Mouse (Mus musculus): ENCODE data around the gene Tbk1. TPM values are rescaled to one million over a fixed set of nuclear protein-coding genes. Genes with fewer than 3 reads are reported as not detected.
A peak's percentile ranks its signal among the peaks of the same experiment; 100 is the strongest.

The Tbk1 gene
- polyA plus RNA-seq, 1 experiment = 0.18 TPM

- Histone ChIP-seq H3K4me3 (replicated peaks) (peak overlapping the region; percentile 22), H3K27me3 (ENCODE audit: control insufficient read depth) (no peaks in the 10 kb centered on the region), H3K36me3 (ENCODE audit: control insufficient read depth) (no peaks in the 10 kb centered on the region; the same call in 1 of the 2 replicates), H3K4me1 (ENCODE audit: control insufficient read depth) (peaks cover 40% of the 10 kb centered on the region), H3K9me3 (ENCODE audit: control insufficient read depth, low read length) (no peaks in the 10 kb centered on the region)
- TF ChIP-seq GATA1 (IDR thresholded peaks at IDR 0.05; ENCODE audit: low read length) (no peak), TAL1 (IDR thresholded peaks at IDR 0.05; ENCODE audit: low read length) (no peak)
Observed at GRCm38 (mm10) chr10:121509751-121510643, 76.6 kb downstream of the Tbk1 start.

GRCm38 (mm10) chr10:121507755-121508544 lies 78.6 kb downstream of the Tbk1 start:
- no peak for TF ChIP-seq TAL1 (IDR thresholded peaks at IDR 0.05; ENCODE audit: low read length)
- no peak for TF ChIP-seq GATA1 (IDR thresholded peaks at IDR 0.05; ENCODE audit: low read length)
- H3K4me3 ChIP-seq (replicated peaks) = no peak overlapping the region
- no peaks in the 10 kb centered on the region for H3K9me3 ChIP-seq (ENCODE audit: control insufficient read depth, low read length)
- H3K27me3 ChIP-seq (ENCODE audit: control insufficient read depth) = no peaks in the 10 kb centered on the region
- peaks cover 47% of the 10 kb centered on the region for H3K4me1 ChIP-seq (ENCODE audit: control insufficient read depth)
- H3K36me3 ChIP-seq (ENCODE audit: control insufficient read depth) = no peaks in the 10 kb centered on the region

- peaks cover 47% of the 10 kb centered on the region for H3K4me1 ChIP-seq (ENCODE audit: control insufficient read depth)
- H3K27me3 ChIP-seq (ENCODE audit: control insufficient read depth) = no peaks in the 10 kb centered on the region
- H3K9me3 ChIP-seq (ENCODE audit: control insufficient read depth, low read length) = no peaks in the 10 kb centered on the region
- no peak overlapping the region for H3K4me3 ChIP-seq (replicated peaks)
- no peaks in the 10 kb centered on the region for H3K36me3 ChIP-seq (ENCODE audit: control insufficient read depth)
- TF ChIP-seq GATA1 (IDR thresholded peaks at IDR 0.05; ENCODE audit: low read length) = no peak
- no peak for TF ChIP-seq TAL1 (IDR thresholded peaks at IDR 0.05; ENCODE audit: low read length)
Observed at GRCm38 (mm10) chr10:121506731-121507583, 79.6 kb downstream of the Tbk1 start.

- Histone ChIP-seq H3K4me1 (ENCODE audit: control insufficient read depth) (peaks cover 54% of the 10 kb centered on the region), H3K4me3 (replicated peaks) (peak overlapping the region; percentile 58), H3K9me3 (ENCODE audit: control insufficient read depth, low read length) (no peaks in the 10 kb centered on the region), H3K27me3 (ENCODE audit: control insufficient read depth) (no peaks in the 10 kb centered on the region), H3K36me3 (ENCODE audit: control insufficient read depth) (no peaks in the 10 kb centered on the region)
- TF ChIP-seq TAL1 (IDR thresholded peaks at IDR 0.05; ENCODE audit: low read length) (no peak), GATA1 (IDR thresholded peaks at IDR 0.05; ENCODE audit: low read length) (no peak)
Observed at GRCm38 (mm10) chr10:121505929-121506328, 80.7 kb downstream of the Tbk1 start.

GRCm38 (mm10) chr10:121504973-121505911 lies 81.3 kb downstream of the Tbk1 start:
- peaks cover 51% of the 10 kb centered on the region for H3K4me1 ChIP-seq (ENCODE audit: control insufficient read depth)
- H3K4me3 ChIP-seq (replicated peaks) = peak overlapping the region; percentile 58
- no peak for TF ChIP-seq GATA1 (IDR thresholded peaks at IDR 0.05; ENCODE audit: low read length)
- no peak for TF ChIP-seq TAL1 (IDR thresholded peaks at IDR 0.05; ENCODE audit: low read length)
- no peaks in the 10 kb centered on the region for H3K27me3 ChIP-seq (ENCODE audit: control insufficient read depth)
- H3K9me3 ChIP-seq (ENCODE audit: control insufficient read depth, low read length) = no peaks in the 10 kb centered on the region
- H3K36me3 ChIP-seq (ENCODE audit: control insufficient read depth) = no peaks in the 10 kb centered on the region

GRCm38 (mm10) chr10:121501160-121501559 lies 85.4 kb downstream of the Tbk1 start:
- Histone ChIP-seq H3K9me3 (ENCODE audit: control insufficient read depth, low read length) (no peaks in the 10 kb centered on the region), H3K4me1 (ENCODE audit: control insufficient read depth) (peaks cover 28% of the 10 kb centered on the region), H3K36me3 (ENCODE audit: control insufficient read depth) (no peaks in the 10 kb centered on the region), H3K4me3 (replicated peaks) (no peak overlapping the region), H3K27me3 (ENCODE audit: control insufficient read depth) (no peaks in the 10 kb centered on the region)
- no peak for TF ChIP-seq GATA1 (IDR thresholded peaks at IDR 0.05; ENCODE audit: low read length)
- TF ChIP-seq TAL1 (IDR thresholded peaks at IDR 0.05; ENCODE audit: low read length) = no peak

- Histone ChIP-seq H3K9me3 (ENCODE audit: control insufficient read depth, low read length) (no peaks in the 10 kb centered on the region), H3K4me1 (ENCODE audit: control insufficient read depth) (peaks cover 19% of the 10 kb centered on the region)
- TF ChIP-seq TAL1 (IDR thresholded peaks at IDR 0.05; ENCODE audit: low read length) (no peak), GATA1 (IDR thresholded peaks at IDR 0.05; ENCODE audit: low read length) (no peak)
Observed at GRCm38 (mm10) chr10:121500034-121500433, 86.6 kb downstream of the Tbk1 start.

GRCm38 (mm10) chr10:121499063-121499462 lies 87.5 kb downstream of the Tbk1 start:
- TF ChIP-seq GATA1 (IDR thresholded peaks at IDR 0.05; ENCODE audit: low read length) (no peak), TAL1 (IDR thresholded peaks at IDR 0.05; ENCODE audit: low read length) (no peak)
- peaks cover 13% of the 10 kb centered on the region for H3K4me1 ChIP-seq (ENCODE audit: control insufficient read depth)
- H3K9me3 ChIP-seq (ENCODE audit: control insufficient read depth, low read length) = no peaks in the 10 kb centered on the region

More at GRCm38 (mm10) chr10:121500034-121500433, 86.6 kb downstream of the Tbk1 start:
- H3K27me3 ChIP-seq (ENCODE audit: control insufficient read depth) = no peaks in the 10 kb centered on the region
- no peak overlapping the region for H3K4me3 ChIP-seq (replicated peaks)
- no peaks in the 10 kb centered on the region for H3K36me3 ChIP-seq (ENCODE audit: control insufficient read depth)

More at GRCm38 (mm10) chr10:121499063-121499462, 87.5 kb downstream of the Tbk1 start:
- H3K27me3 ChIP-seq (ENCODE audit: control insufficient read depth) = no peaks in the 10 kb centered on the region
- H3K4me3 ChIP-seq (replicated peaks) = no peak overlapping the region
- H3K36me3 ChIP-seq (ENCODE audit: control insufficient read depth) = no peaks in the 10 kb centered on the region
